Comparison of ENCODE assay signal across 19 mouse cellular contexts in genomic region chr8:125600033-125600686, GRCm38 (mm10). TPM values are rescaled to one million over a fixed set of nuclear protein-coding genes. Genes with fewer than 3 reads are reported as not detected.
DNase-seq lines count a peak whose midpoint lies in the region; ATAC-seq and TF ChIP-seq lines count a peak whose summit lies in the region.
"Had no signal": no experiment of that assay in that cellular context is flagged by ENCODE, and none has a peak within 500 bp of the region (broad histone marks: within the 10 kb centered on the region; RNA-seq: fewer than 3 reads in every experiment).

No protein-coding gene starts in this region.

- no peak for TF ChIP-seq CTCF in brain, embryonic 14.5 days (IDR thresholded peaks at IDR 0.05; ENCODE audit: borderline replicate concordance, extremely low read depth, insufficient read depth, insufficient read length)

- peak overlapping the region; percentile 91 for H3K27ac ChIP-seq in macrophage
- no peak overlapping the region for H3K27ac ChIP-seq in hindbrain, embryonic 11.5 days (ENCODE audit: low read depth, low read length)
- H3K27ac ChIP-seq: forebrain, embryonic 12.5 days; heart, embryonic 15.5 days; hindbrain, embryonic 13.5 days; limb, embryonic 13.5 days; midbrain, embryonic 12.5 days; neural tube, embryonic 13.5 days had no signal

- ATAC-seq in hindbrain, embryonic 11.5 days (ENCODE audit: low FRiP score) = no peak
- ATAC-seq: inflammation-experienced regulatory T-cells, adult 6 months had no signal

- TF ChIP-seq POLR2A in brain, embryonic 14.5 days (IDR thresholded peaks at IDR 0.05; ENCODE audit: borderline replicate concordance, extremely low read depth, insufficient read depth, insufficient read length, poor library complexity, severe bottlenecking) = no peak

- no peaks in the 10 kb centered on the region for H3K79me2 ChIP-seq in macrophage (ENCODE audit: inconsistent target)

- H3K36me3 ChIP-seq in macrophage (ENCODE audit: inconsistent target) = no peaks in the 10 kb centered on the region
- no peaks in the 10 kb centered on the region for H3K36me3 ChIP-seq in hindbrain, embryonic 11.5 days (ENCODE audit: control insufficient read depth, insufficient read depth, low read length)
- H3K36me3 ChIP-seq: forebrain, embryonic 12.5 days; heart, embryonic 15.5 days; hindbrain, embryonic 13.5 days; limb, embryonic 13.5 days; midbrain, embryonic 12.5 days; neural tube, embryonic 13.5 days had no signal

- WGBS in macrophage (ENCODE audit: missing documents) = 11% methylated on average over 12 of the region's 12 CpGs
- WGBS in hindbrain, embryonic 11.5 days = 86% methylated on average over 12 of the region's 12 CpGs

- H3K4me2 ChIP-seq in hindbrain, embryonic 11.5 days (replicated peaks; ENCODE audit: low read depth, low read length) = no peak overlapping the region
- H3K4me2 ChIP-seq: forebrain, embryonic 12.5 days; heart, embryonic 15.5 days; hindbrain, embryonic 13.5 days; limb, embryonic 13.5 days; midbrain, embryonic 12.5 days; neural tube, embryonic 13.5 days had no signal

- DNase-seq in layer of hippocampus, adult 9-11 months = peak; percentile 45
- DNase-seq in layer of hippocampus, postnatal 36 days = no peak
- DNase-seq in brain, embryonic 14.5 days (ENCODE audit: low read depth) = peak; percentile 31
- peak; percentile 76 for DNase-seq in retina, postnatal 1 day
- DNase-seq in cerebellum, postnatal 10 days = no peak
- no peak for DNase-seq in hindbrain, embryonic 11.5 days (ENCODE audit: low spot score)
- DNase-seq: B cell, adult 2 months; cerebellum, postnatal 25 days; kidney, adult 8-10 months; kidney, postnatal 25 days; lung, postnatal 10 days had no signal

- H3K9me3 ChIP-seq in hindbrain, embryonic 11.5 days (ENCODE audit: control insufficient read depth, low read length) = no peaks in the 10 kb centered on the region
- H3K9me3 ChIP-seq: forebrain, embryonic 12.5 days; heart, embryonic 15.5 days; hindbrain, embryonic 13.5 days; limb, embryonic 13.5 days; midbrain, embryonic 12.5 days; neural tube, embryonic 13.5 days had no signal

- no peak overlapping the region for H3K9ac ChIP-seq in hindbrain, embryonic 11.5 days (ENCODE audit: low read depth, low read length)
- H3K9ac ChIP-seq: forebrain, embryonic 12.5 days; heart, embryonic 15.5 days; hindbrain, embryonic 13.5 days; limb, embryonic 13.5 days; midbrain, embryonic 12.5 days; neural tube, embryonic 13.5 days had no signal

- no peaks in the 10 kb centered on the region for H3K4me1 ChIP-seq in hindbrain, embryonic 11.5 days (replicated peaks; ENCODE audit: control insufficient read depth, insufficient read depth, low read length)

- no peak overlapping the region for H3K4me3 ChIP-seq in macrophage (ENCODE audit: inconsistent target)
- H3K4me3 ChIP-seq in hindbrain, embryonic 11.5 days (ENCODE audit: low read depth, low read length) = no peak overlapping the region
- H3K4me3 ChIP-seq: forebrain, embryonic 12.5 days; heart, embryonic 15.5 days; hindbrain, embryonic 13.5 days; limb, embryonic 13.5 days; midbrain, embryonic 12.5 days; neural tube, embryonic 13.5 days had no signal

- no peaks in the 10 kb centered on the region for H3K27me3 ChIP-seq in hindbrain, embryonic 11.5 days (ENCODE audit: control insufficient read depth, insufficient read depth, low read length)
- H3K27me3 ChIP-seq: heart, embryonic 15.5 days; hindbrain, embryonic 13.5 days; limb, embryonic 13.5 days; midbrain, embryonic 12.5 days; neural tube, embryonic 13.5 days had no signal

RNA-seq across cellular contexts. Expression of gene Sipa1l2, which starts 30.6 kb away (rescaled TPM):
- 10 to 100 TPM; 60.7 to 73.7 TPM for total RNA-seq in layer of hippocampus, postnatal 36 days (2021)
- polyA plus RNA-seq in brain, embryonic 14.5 days (2012; rRNA removed) = 45.4 and 52.0 TPM in 2 replicates
- total RNA-seq in macrophage (2018; cell fraction: chromatin; rRNA removed) = 100 to 1,000 TPM in 6 of 26 experiments, 10 to 100 TPM in 20; 35.9 to 288 (median 61.1) TPM
- 10 to 100 TPM in 16 of 26 experiments, 1 to 10 TPM in 10; 7.6 to 27.7 (median 12.0) TPM for total RNA-seq in macrophage (2018; cell fraction: cytosol; rRNA removed)
- total RNA-seq in macrophage (2018; cell fraction: nucleus; rRNA removed) = 100 to 1,000 TPM in 1 of 26 experiments, 10 to 100 TPM in 25; 16.0 to 103 (median 36.0) TPM
- 7.2 to 21.6 TPM (median 7.7 TPM) in 3 replicates for polyA plus RNA-seq in macrophage (2018)
- polyA plus RNA-seq in hindbrain, embryonic 11.5 days (2014; fragmentation: Nextera tagmentation; extraction: Ambion mirVana) = 12.2 and 12.9 TPM in 2 replicates

Comparison
In these comparisons a context has a peak if more than half of its experiments do, and no peak if none do; other contexts are left out.
1. DNase-seq: peak in layer of hippocampus, adult 9-11 months (single experiment), brain, embryonic 14.5 days (single experiment) and retina, postnatal 1 day (single experiment); none in layer of hippocampus, postnatal 36 days (0 of 2), cerebellum, postnatal 10 days (0 of 2) and hindbrain, embryonic 11.5 days (single experiment).